Mouse (Mus musculus): ENCODE data around the gene Trmt2b. TPM values are rescaled to one million over a fixed set of nuclear protein-coding genes. Genes with fewer than 3 reads are reported as not detected.

Trmt2b gene
- 5.6 and 14.2 TPM in 2 replicates for polyA plus RNA-seq (2012; rRNA removed; ENCODE audit: low replicate concordance)

GRCm38 (mm10) chrX:134276275-134277160, at the start of gene Trmt2b:
TSS of gene Trmt2b (minus strand) at chrX:134276984.

GRCm38 (mm10) chrX:134307534-134308274, 30.9 kb upstream of the Trmt2b start, which contains the start of gene Cenpi:
TSS of gene Cenpi (plus strand) at chrX:134308084.

GRCm38 (mm10) chrX:134221856-134222255, 54.9 kb downstream of the Trmt2b start, which contains the start of gene Nox1:
TSS of gene Nox1 (minus strand) at chrX:134221956.

GRCm38 (mm10) chrX:134187201-134187600, 89.6 kb downstream of the Trmt2b start, which contains the start of gene Arl13a:
TSS of gene Arl13a (plus strand) at chrX:134187501.

Other genes starting within 250 kb of the Trmt2b start
- 9.7 and 14.6 TPM in 2 replicates for gene Cstf2, start 217.8 kb downstream of the Trmt2b start, polyA plus RNA-seq (2012; rRNA removed; ENCODE audit: low replicate concordance)
- 3.9 and 5.2 TPM in 2 replicates for gene Xkrx, start 114.9 kb downstream of the Trmt2b start, polyA plus RNA-seq (2012; rRNA removed; ENCODE audit: low replicate concordance)
- not detected in 2 replicates for gene Arl13a, start 89.5 kb downstream of the Trmt2b start, polyA plus RNA-seq (2012; rRNA removed; ENCODE audit: low replicate concordance)
- 0.11 TPM in 1 of 2 replicates, not detected in the other for gene Nox1, start 55.0 kb downstream of the Trmt2b start, polyA plus RNA-seq (2012; rRNA removed; ENCODE audit: low replicate concordance)
- gene Tmem35a, start 18.2 kb upstream of the Trmt2b start, polyA plus RNA-seq (2012; rRNA removed; ENCODE audit: low replicate concordance): 0.39 and 0.63 TPM in 2 replicates
- gene Cenpi, start 31.1 kb upstream of the Trmt2b start, polyA plus RNA-seq (2012; rRNA removed; ENCODE audit: low replicate concordance): 0.17 and 0.42 TPM in 2 replicates
- gene Drp2, start 127.6 kb upstream of the Trmt2b start, polyA plus RNA-seq (2012; rRNA removed; ENCODE audit: low replicate concordance): 3.5 and 9.2 TPM in 2 replicates
- gene Taf7l, start 199.5 kb upstream of the Trmt2b start, polyA plus RNA-seq (2012; rRNA removed; ENCODE audit: low replicate concordance): not detected in 2 replicates

Measured in mammary gland, adult 2 months (tissue).